Mouse (Mus musculus): ENCODE measurements around the gene Kansl1l.
A peak's percentile ranks its signal among the peaks of the same experiment; 100 is the strongest.

Gene Kansl1l

DNA sequence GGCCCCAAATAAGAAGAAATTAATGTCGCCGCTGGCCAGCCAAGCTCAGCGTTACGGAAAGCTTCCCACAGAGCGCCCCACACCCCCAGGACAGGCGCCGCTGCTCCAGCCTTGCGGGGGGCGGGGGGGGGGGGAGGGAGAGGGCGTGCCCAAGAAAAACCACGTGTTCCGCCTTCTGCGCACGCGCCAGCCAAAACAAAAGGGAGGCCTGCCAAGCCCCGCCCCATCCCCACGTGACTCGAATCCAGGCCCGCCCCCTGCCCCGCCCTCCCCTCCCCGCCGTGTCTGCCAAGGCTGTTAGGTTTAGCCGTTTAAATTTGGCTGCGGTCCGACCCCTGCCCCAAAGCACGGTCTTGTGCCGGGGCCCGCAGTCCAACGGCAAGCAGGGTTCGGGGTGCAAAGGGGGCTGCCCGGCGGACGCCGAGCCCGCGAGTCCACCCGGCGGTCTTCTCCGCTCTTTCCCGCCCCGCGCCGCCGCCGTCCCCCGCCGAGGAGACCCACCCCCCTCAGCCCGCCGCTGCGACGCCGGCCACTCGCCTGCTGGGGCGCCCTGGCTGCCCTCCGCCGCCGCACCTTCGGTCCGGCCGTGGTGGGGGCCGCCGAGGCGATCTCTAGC is 417 bp downstream of the Kansl1l start:
- peak; percentile 94 for DNase-seq (ENCODE audit: low spot score)

DNA sequence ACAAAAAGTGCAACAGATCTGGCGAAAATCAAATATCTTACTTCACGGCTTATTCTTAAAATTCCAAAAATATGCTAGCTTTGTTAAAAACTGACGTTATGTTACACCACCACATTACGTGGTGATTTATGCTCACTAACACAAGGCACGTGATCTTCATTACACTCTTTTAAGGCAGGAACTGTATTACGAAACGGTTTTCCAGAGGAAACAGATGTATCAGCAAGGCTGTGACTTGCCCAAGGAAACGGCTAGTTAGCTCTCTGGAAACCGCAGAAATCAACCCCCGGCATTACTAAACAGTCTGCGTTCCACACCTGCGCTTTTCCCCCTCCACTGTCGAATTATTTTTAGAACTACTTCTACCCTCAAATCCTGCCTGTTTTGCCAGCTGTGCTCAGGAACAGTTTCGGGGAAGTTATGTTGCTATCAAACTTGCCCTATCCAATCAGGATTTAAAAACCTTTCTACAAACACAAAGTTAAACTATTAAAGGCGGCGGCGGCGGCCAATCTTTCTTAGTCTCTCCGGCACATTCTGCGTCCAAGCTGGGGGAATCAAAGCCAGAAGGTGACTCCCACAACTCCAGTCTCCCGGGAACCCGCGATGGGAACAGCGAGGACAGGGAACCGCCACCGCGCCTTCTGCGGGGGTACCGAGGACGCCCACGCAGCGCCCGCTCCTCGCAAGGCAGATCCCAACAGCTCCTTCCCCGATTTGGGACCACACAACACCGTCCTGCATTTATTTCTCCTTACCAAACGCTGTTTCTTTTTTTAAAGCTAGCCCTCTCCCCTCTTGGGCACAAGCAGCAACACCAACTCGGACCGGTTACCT is 1.2 kb downstream of the Kansl1l start:
- DNase-seq (ENCODE audit: low spot score) = peak; percentile 70

DNA sequence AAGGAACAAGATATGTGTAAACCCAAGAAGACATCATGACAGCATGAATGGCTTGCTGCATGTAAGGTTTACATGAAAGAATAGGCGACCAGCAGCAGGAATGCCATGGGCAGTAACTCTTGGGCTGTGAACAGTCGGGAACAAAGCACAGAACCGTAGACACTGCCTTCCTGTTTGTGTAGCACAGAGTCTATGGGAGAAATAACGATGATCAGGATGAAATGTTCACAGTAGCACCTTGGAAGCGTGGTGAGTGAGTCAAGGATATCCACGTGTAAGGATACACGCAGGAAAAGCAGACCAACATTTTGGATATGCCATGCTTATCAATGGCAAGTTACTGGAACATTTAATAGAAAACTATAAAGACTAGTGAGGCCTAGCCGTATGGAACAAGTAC is 2.6 kb downstream of the Kansl1l start:
- DNase-seq (ENCODE audit: low spot score) = peak; percentile 13

DNA sequence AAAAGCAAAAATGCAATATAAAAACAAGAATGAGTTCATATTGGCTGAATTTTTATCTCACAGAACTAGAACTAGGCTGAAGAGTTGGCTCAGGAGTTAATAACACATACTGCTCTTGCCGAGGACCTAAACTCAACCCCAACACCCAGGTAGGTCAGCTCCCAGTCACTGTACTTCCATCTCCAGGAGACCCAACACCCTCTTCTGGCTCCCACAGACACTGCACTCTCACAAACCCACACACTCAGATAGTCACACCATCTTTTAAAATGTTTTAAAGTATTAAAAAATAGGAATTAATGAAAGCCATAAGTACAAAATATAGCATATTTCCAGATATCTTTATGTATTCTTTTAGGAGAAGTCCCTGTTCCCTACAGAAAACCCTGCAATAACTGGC is 4.2 kb downstream of the Kansl1l start:
- no peak for DNase-seq (ENCODE audit: low spot score)

DNA sequence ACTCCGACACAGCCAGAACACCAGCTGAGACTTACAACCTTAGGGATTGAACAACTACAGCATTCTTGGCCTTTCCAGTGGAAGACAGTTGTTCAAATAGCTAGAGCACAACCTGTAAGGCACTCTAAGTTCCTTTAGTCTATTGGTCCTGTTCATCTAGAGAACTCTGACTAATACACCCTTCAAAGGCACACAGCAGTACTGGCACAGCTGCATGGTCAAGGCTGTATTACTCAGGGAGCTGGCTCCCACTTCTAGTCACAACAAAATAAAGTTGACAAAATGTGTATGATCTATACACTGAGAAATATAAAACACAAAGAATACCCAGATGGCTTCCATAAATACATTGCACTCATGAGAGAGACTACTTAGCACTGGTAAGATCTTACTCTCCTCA is 10.5 kb downstream of the Kansl1l start:
- no peak for DNase-seq (ENCODE audit: low spot score)

DNA sequence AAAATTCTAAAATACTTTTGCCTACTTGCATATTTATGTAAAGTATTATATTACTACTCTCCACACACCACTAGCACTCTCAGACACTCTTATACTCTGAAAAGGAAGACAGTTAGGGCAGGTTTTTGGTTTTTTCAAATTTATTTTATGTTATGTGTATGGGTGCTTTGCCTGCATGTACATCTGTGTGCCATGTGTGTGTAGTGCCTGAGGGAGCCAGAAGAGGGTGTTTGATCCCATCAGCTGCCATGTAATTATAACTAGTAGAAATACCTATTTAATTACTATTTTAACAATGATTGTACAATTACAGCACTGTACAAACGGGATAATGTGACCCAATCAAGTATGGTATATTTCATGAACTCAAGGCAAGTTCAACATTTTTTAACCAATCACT is 12.0 kb downstream of the Kansl1l start:
- DNase-seq (ENCODE audit: low spot score) = no peak

DNA sequence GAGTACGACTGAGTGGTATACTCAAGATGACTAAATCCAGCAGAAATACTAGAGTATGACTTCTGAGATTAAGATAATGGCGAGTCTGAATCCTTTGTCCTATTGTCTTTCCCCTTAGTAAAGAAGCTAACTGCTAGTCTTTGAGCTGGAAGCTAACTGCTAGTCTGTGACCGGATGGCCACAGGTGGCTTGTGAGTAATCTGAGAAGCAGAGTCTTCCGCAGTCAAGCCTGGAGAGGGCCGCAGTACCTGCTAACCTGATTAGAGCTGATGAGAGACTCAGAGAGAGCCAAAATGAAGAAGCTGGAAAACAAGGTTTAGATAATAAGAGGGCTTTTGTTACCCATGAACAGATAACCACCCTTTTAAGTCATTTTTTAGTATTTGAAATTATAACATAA is 12.7 kb downstream of the Kansl1l start:
- DNase-seq (ENCODE audit: low spot score) = no peak

DNA sequence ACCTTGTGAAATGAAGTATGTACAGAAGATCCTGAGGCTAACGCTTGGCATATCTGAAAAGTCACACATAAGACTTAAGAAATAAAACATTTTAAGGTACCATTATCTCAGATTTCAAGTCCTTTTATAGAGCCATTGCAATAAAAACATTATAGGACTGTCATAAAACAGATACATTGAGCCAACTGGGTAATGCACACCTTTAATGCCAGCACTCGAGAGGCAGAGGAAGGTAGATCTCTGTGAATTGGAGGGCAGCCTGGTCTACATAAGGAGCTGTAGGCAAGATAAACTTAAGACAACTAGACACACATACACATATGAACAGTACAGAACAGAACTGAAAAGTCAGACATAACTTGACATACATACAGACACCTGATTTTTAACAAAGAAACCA is 19.4 kb downstream of the Kansl1l start:
- DNase-seq (ENCODE audit: low spot score) = no peak

DNA sequence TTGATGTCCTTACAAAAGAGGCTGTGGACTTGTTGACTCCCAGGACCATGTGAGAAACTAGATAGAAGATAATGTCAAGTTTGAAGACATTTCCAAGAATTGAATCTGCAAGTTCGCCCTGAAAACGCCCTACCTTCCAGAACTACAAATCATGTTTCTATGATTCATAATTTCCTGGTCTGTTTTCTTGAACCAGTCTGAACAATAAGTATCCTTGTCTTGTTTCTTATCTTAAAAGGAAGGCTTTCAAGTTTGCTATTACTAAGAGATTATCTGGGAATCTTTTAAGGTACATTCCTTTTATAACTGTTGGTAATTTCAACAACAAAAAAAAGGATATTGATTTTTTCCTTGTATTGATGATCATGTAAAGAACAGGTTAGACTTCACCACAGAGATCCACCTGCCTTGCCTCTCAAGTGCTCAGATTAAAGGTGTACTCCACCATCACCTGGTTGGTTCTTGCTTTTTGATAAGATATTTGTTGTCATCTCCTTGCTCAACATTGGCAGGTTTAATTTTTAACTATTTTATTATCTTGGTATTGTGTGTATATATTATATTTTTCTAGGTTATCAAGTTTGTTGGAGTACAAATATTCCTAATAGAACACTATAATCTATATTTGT is 24.4 kb downstream of the Kansl1l start:
- no peak for DNase-seq (ENCODE audit: low spot score)

DNA sequence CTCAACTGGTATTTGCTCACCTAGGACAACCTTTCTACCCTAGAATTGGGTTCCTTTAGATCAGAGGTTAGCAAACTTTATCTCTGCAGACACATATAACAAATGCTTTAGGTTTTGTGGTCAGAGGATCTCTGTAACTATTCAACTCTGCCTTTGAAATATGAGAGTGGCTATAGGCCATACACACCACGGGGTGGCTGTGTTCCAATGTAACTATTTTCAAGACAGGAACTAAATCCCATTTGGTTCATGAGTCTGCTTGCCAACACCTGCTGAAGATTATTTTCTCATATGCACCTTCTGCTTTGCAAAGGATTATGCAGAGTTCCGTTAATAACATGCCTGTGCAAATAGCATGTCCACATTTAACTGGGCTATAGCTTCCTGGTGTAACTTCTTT is 35.1 kb downstream of the Kansl1l start:
- no peak for DNase-seq (ENCODE audit: low spot score)

DNA sequence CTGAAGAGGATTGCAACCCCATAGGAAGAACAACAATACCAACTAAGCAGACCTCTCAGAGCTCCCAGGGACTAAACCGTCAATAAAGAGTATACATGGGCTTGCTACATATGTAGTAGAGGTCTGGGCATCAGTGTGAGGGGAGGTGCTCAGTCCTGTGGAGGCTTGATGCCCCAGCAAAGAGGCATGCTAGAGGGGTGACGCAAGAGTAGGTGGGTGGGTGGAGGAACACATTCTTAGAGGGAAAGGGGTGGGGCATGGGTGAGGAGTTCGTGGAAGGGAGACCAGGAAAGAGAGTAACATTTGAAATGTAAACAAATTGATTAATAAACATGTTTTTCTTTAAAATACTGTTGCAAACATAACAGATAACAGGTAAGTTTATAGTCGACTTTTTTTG is 36.3 kb downstream of the Kansl1l start:
- DNase-seq (ENCODE audit: low spot score) = no peak

DNA sequence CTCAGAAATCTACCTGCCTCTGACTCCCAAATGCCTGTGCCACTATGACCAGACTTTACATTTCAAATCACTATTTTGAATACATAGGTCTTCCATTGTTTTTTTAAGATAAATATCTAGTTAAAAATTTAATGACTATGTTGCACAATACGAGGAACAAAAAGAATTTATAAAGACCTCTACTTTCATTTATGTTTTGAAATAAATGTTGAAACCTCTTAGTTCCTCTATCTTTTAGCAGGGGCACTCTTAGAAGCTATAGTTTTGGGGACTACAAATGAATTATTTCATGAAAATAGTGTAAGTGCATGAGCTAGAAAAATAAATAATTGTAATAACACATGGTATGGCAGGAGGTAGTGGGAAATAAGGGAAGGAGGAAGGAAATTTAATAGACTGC is 38.6 kb downstream of the Kansl1l start:
- no peak for DNase-seq (ENCODE audit: low spot score)

DNA sequence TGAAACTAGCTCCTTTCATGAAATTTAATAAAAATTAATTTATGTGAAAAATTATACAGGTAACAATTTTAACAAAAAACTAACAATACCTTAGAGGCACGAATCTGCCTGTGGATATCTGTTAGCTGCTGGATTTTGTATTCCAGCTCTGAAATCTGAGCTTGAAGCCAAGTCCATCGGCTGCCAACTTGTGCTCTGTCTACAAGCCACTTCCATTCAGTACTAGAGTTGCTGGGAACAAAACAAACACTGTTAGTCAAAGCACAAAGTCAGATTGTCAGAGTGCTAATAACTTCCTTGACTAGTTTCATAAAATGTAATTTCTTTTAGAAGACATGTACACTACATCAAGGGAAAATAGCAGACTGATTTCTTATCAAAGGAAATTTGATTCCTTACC is 39.5 kb downstream of the Kansl1l start:
- DNase-seq (ENCODE audit: low spot score) = no peak

DNA sequence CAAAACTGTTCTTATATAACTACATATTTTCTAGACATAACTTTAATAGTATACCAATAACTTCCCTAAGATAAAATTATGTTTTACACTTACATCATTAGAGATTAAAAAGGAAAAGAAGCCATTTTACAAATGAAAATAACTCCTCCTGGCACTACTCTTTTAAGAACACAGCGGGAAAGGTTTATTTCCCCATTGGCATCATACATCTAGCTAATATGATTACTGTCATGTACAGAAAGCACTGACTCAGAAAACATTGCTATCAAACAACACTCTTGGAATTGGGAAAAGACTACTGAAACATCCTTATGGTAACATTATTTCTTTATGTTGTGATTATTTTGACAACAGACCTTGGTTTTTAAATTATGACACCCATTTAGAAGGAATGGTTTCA is 48.6 kb downstream of the Kansl1l start:
- no peak for DNase-seq (ENCODE audit: low spot score)

DNA sequence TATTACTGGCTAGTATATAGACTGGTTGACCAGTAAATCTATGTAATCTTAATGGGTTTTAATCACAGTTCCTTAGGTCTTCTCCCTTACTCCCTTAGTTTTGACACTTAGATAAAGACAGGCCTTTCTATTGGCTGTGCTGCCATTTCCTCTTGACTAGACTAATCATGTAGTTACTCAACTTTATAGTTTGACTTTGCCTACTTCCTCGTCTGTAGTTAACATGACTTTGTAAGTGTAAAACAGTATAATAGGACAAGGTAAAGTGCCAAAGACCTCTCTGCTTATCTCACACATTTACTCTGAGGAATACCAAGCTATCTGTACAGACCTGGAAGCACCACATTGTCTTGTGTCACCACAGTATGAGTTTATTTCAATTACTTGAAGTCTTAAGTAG is 86.8 kb downstream of the Kansl1l start:
- no peak for DNase-seq (ENCODE audit: low spot score)

DNA sequence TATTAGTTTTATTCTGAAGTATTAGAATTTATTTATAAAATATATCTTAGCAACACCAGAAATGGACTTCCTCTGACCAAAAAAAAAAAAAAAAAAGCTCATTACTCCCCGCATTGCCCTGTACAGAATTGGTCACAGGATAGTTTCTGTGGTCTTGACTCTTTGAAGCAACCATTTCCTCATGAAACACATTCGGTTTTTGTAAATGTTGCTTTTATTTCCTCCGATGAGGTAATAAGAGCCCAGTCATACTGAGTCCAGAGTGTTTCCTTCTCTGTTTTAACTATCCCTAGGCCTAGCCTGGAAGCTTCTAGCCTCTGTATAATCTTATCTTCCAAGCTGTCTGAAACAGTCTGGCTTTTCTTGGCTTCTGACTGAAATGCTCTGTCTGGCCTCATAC is 104.5 kb downstream of the Kansl1l start:
- DNase-seq (ENCODE audit: low spot score) = no peak

DNA sequence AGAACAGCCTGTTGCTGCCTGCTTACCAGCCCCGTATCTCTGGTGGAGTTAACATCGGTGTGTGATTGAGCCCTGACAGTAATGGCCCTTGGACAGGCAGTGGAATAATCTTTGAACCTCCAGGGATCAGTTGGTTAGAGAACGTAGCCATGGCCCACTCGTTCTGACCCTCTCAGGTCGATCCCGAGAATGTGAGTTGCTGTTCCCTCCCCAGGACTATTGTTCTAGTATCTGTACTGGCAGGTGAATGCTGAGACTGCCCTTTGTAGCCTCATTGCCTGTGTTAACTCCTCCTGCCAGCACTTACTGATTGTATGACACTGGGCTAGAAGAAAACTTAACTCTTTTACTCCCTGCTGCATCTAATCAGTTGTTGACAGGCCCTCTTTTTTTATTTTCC is 112.8 kb downstream of the Kansl1l start:
- DNase-seq (ENCODE audit: low spot score) = no peak

DNA sequence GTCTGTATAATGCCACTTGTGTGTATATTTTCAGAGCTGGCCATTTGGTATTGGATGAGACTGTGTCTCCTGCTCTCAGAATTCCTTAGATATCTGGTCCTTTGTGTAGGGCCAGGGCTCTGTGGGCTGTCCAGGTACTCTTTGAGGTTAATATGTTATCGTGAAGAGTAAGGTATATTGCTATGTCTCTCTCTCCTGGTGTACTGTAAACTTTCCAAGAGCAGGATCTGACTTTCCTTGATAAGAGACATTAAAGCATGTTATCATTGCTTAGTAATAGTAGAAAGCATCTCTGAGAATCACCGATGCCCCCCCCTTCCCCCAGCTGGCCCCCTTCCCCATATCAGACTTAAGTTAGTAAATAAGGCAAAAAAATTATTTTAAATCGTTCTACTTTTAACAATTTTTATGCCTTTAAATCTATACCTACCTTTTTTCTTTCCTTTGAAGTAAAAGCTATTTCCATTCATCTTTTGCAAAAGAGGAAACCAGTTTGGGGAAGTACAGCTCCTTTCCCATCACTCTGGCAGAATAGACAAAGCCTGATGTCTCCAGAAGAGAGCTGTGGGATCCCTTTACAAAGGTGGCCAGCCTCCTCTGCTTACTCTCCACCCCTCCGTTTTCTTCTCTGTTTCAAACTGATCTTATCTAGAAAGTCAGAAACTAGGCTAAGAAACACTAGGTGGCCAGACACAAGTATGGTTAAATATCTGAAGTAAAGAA is 114.6 kb downstream of the Kansl1l start:
- DNase-seq (ENCODE audit: low spot score) = no peak

DNA sequence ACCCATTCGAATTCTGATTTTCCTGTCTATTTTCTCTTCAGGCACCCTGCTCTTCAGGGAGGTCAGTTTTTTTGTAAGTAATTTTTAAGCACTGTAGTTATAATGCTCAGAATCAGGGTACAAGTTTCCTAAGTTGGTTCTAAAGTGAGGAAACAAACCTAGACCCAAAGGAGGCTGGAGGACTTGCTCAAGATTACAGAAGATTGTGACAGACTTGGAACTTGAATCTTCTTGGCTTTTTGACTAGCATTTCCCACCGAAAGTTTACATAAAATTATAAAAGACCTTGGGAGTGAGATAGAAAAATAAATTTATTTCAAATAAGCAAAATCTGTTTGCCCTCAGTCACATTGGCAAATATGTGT is 115.8 kb downstream of the Kansl1l start:
- DNase-seq (ENCODE audit: low spot score) = peak; percentile 6

DNA sequence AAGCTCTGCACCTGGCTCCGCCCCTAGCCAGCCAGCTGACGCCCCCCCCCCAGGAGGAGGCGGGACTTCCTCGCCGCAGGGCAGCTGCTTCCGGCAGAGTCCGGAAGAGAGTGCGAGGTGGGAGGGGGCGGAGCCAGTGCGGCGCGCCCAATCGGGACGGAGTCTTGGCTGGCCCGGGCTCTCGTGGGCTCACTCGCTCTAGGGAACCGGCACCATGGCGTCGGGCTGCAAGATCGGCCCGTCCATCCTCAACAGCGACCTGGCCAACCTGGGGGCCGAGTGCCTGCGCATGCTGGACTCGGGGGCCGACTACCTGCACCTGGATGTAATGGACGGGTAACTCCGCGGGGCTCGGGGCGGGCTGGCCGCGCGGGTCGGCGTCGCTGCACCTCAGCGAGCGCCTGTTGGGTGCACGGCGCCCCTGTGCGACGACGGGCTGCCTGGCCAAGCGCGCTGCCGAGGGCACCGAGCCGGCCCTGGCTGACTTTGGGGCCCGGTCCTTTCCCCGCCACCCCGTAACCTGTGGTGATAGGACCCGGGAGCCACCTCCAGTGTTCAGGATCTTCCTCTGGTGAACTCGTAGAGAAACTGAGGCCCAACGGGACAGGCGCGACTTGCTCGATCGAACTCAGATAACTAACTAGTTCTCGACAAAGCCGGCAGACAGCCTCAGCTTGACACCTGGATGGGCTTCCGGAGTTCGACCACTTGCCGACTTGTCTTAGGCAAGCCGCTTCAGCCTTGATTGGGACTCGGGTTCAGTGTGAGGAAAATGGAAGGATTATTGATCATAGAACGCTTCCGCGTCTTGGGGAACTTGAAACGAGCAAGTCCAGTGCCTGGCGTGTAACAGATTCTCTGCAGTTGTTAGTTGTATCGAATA is 116.4 kb downstream of the Kansl1l start, which contains the start of gene Rpe:
TSS of gene Rpe (plus strand) at position 139 of the 883 bp plus-strand sequence.
- peak; percentile 94 for DNase-seq (ENCODE audit: low spot score)

DNA sequence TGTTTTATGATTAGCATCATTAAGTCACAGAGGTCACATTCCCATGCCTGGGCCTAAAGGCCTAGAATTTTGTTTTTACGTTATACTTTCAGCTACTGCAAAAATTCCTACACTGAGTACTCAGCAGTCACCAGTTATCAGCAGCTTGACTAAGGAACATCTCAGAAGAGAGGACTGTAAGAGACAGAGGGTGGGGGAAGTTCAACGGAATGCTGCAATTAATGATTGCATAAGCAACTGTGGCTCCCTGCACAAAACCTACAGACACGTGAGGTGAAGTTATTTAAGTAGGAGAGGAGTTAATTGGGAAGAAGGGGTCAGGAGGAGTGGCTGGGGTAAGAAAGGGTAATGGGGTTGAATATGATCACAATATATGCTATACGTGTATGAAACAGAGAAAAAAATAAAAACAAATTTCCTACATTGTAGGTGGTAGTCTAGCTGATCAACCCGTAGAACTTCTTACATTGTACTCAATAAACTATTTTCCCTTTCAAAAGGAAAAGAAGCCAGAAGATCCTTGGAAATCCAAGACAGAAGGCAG is 117.1 kb downstream of the Kansl1l start:
- DNase-seq (ENCODE audit: low spot score) = no peak
